Mouse (Mus musculus) neural tube, embryonic 13.5 days (tissue): ENCODE measurements around the gene Cldn10. TPM values are rescaled to one million over a fixed set of nuclear protein-coding genes. Genes with fewer than 3 reads are reported as not detected.

Experiments
- ATAC-seq: fragments of 200-750 bp; cut with Nextera tagmentation; 2 replicates; pipeline ENCODE4 v1.8.0; 2017; ENCODE audit warnings: low read depth, mild to moderate bottlenecking, moderate TSS enrichment, moderate library complexity
- H3K27ac ChIP-seq: fragments of 300-500 bp; sonication (generic); replicated peaks from 2 replicates; pipeline ENCODE4 v1.5.1; 2015; ENCODE audit warnings: moderate library complexity, mild to moderate bottlenecking, inconsistent platforms
- H3K27me3 ChIP-seq: fragments of 300-500 bp; sonication (generic); 2 replicates; pipeline ENCODE4 v1.6.1; 2015; ENCODE audit warnings: mild to moderate bottlenecking, inconsistent platforms
- H3K36me3 ChIP-seq: fragments of 300-500 bp; sonication (generic); 2 replicates; pipeline ENCODE4 v1.6.1; 2015; ENCODE audit warnings: mild to moderate bottlenecking, inconsistent platforms
- H3K4me1 ChIP-seq: fragments of 300-500 bp; sonication (generic); replicated peaks from 2 replicates; pipeline ENCODE4 v1.6.1; 2015; ENCODE audit warnings: inconsistent platforms
- H3K4me2 ChIP-seq: fragments of 300-500 bp; sonication (generic); 2 replicates; pipeline ENCODE4 v1.6.1; 2015; ENCODE audit warnings: inconsistent platforms, mild to moderate bottlenecking, moderate library complexity
- H3K4me3 ChIP-seq: fragments of 300-500 bp; sonication (generic); 2 replicates; pipeline ENCODE4 v1.5.1; 2015; ENCODE audit warnings: mild to moderate bottlenecking, inconsistent platforms
- H3K9ac ChIP-seq: fragments of 300-500 bp; sonication (generic); 2 replicates; pipeline ENCODE4 v1.6.1; 2015; ENCODE audit warnings: moderate library complexity, mild to moderate bottlenecking, inconsistent platforms
- H3K9me3 ChIP-seq: fragments of 300-500 bp; sonication (generic); 2 replicates; pipeline ENCODE4 v1.6.1; 2016; ENCODE audit warnings: inconsistent platforms
- WGBS: fragments of 180-500 bp; shearing (Covaris S2); methylation state at CpG from one replicate; pipeline ENCODE4 v1.1.7; 2015; 5-methylcytosine and 5-hydroxymethylcytosine counted together
- polyA plus RNA-seq: library from polyadenylated mRNA; unstranded; fragments of >200 nt; fragmentation: Nextera tagmentation; extraction: Ambion mirVana; gene quantifications from 2 replicates; pipeline ENCODE4 v1.2.1, GENCODE M21; 2015

Cldn10 gene
- polyA plus RNA-seq, 1 experiment from 2014 or later = 0.38 TPM

- no peak overlapping the region for H3K27ac ChIP-seq
- no peak overlapping the region for H3K9ac ChIP-seq
- peaks cover 16% of the 10 kb centered on the region for H3K4me1 ChIP-seq
- H3K4me3 ChIP-seq = no peak overlapping the region
- 58% methylated on average over 6 of the region's 6 CpGs for WGBS
- no peaks in the 10 kb centered on the region for H3K36me3 ChIP-seq
- no peak overlapping the region for H3K4me2 ChIP-seq
- H3K9me3 ChIP-seq = no peaks in the 10 kb centered on the region
- peaks cover 38% of the 10 kb centered on the region for H3K27me3 ChIP-seq
- ATAC-seq = no peak
Observed at GRCm38 (mm10) chr14:118851496-118852107, 63.9 kb downstream of the Cldn10 start.

- peak overlapping the region; percentile 49 for H3K4me3 ChIP-seq
- H3K4me1 ChIP-seq = peaks cover 20% of the 10 kb centered on the region
- no peaks in the 10 kb centered on the region for H3K36me3 ChIP-seq
- H3K27me3 ChIP-seq = peaks cover 48% of the 10 kb centered on the region
- H3K4me2 ChIP-seq = peak overlapping the region; percentile 95
- H3K9ac ChIP-seq = peak overlapping the region; percentile 68
- no peak overlapping the region for H3K27ac ChIP-seq
- WGBS = 1% methylated on average over 48 of the region's 48 CpGs
- no peaks in the 10 kb centered on the region for H3K9me3 ChIP-seq
- ATAC-seq = peak; percentile 84
Observed at GRCm38 (mm10) chr14:118854371-118855114, 66.8 kb downstream of the Cldn10 start.

GRCm38 (mm10) chr14:118855141-118855800, 67.6 kb downstream of the Cldn10 start:
- H3K4me2 ChIP-seq = peak overlapping the region; percentile 95
- 1% methylated on average over 28 of the region's 28 CpGs for WGBS
- peak overlapping the region; percentile 68 for H3K9ac ChIP-seq
- H3K27me3 ChIP-seq = peaks cover 48% of the 10 kb centered on the region
- H3K36me3 ChIP-seq = no peaks in the 10 kb centered on the region
- peaks cover 21% of the 10 kb centered on the region for H3K4me1 ChIP-seq
- peak; percentile 56; the same call in 1 of the 2 replicates for ATAC-seq
- H3K4me3 ChIP-seq = peak overlapping the region; percentile 49
- H3K27ac ChIP-seq = no peak overlapping the region
- no peaks in the 10 kb centered on the region for H3K9me3 ChIP-seq

- Histone ChIP-seq H3K27me3 (peaks cover 48% of the 10 kb centered on the region), H3K9me3 (no peaks in the 10 kb centered on the region), H3K36me3 (no peaks in the 10 kb centered on the region), H3K4me3 (no peak overlapping the region), H3K4me2 (no peak overlapping the region), H3K27ac (no peak overlapping the region), H3K4me1 (peaks cover 28% of the 10 kb centered on the region), H3K9ac (no peak overlapping the region)
- no peak for ATAC-seq
- 88% methylated on average over 6 of the region's 6 CpGs for WGBS
Observed at GRCm38 (mm10) chr14:118856563-118856962, 68.9 kb downstream of the Cldn10 start.

GRCm38 (mm10) chr14:118858318-118858717, 70.6 kb downstream of the Cldn10 start:
- ATAC-seq = no peak
- H3K27me3 ChIP-seq = peaks cover 40% of the 10 kb centered on the region
- H3K4me1 ChIP-seq = peaks cover 28% of the 10 kb centered on the region
- H3K9ac ChIP-seq = no peak overlapping the region
- H3K27ac ChIP-seq = no peak overlapping the region
- no peak overlapping the region for H3K4me2 ChIP-seq
- H3K4me3 ChIP-seq = no peak overlapping the region
- H3K9me3 ChIP-seq = no peaks in the 10 kb centered on the region
- no peaks in the 10 kb centered on the region for H3K36me3 ChIP-seq
- WGBS = 37% methylated on average over 6 of the region's 6 CpGs

- 60% methylated on average over 7 of the region's 7 CpGs for WGBS
- Histone ChIP-seq H3K9ac (no peak overlapping the region), H3K27ac (no peak overlapping the region), H3K4me1 (peaks cover 13% of the 10 kb centered on the region; the same call in 1 of the 2 replicates), H3K4me2 (no peak overlapping the region), H3K9me3 (no peaks in the 10 kb centered on the region), H3K27me3 (peaks cover 4% of the 10 kb centered on the region), H3K4me3 (no peak overlapping the region), H3K36me3 (no peaks in the 10 kb centered on the region)
- no peak for ATAC-seq
Observed at GRCm38 (mm10) chr14:118862253-118862652, 74.5 kb downstream of the Cldn10 start.

- Histone ChIP-seq H3K4me3 (no peak overlapping the region), H3K4me1 (peaks cover 8% of the 10 kb centered on the region; the same call in 1 of the 2 replicates), H3K27ac (no peak overlapping the region), H3K36me3 (no peaks in the 10 kb centered on the region), H3K9ac (no peak overlapping the region), H3K4me2 (no peak overlapping the region), H3K9me3 (no peaks in the 10 kb centered on the region), H3K27me3 (no peaks in the 10 kb centered on the region)
- WGBS = 68% methylated on average over 4 of the region's 4 CpGs
- no peak for ATAC-seq
Observed at GRCm38 (mm10) chr14:118864905-118865304, 77.2 kb downstream of the Cldn10 start.

- WGBS = 88% methylated on average over 10 of the region's 10 CpGs
- Histone ChIP-seq H3K9ac (no peak overlapping the region), H3K4me3 (no peak overlapping the region)
Observed at GRCm38 (mm10) chr14:118866014-118866811, 78.5 kb downstream of the Cldn10 start.

GRCm38 (mm10) chr14:118867366-118867765, 79.7 kb downstream of the Cldn10 start:
- Histone ChIP-seq H3K27ac (no peak overlapping the region), H3K4me3 (no peak overlapping the region), H3K4me1 (no peaks in the 10 kb centered on the region), H3K9ac (no peak overlapping the region), H3K4me2 (no peak overlapping the region), H3K36me3 (peaks cover 7% of the 10 kb centered on the region; the same call in 1 of the 2 replicates), H3K9me3 (no peaks in the 10 kb centered on the region), H3K27me3 (no peaks in the 10 kb centered on the region)
- no peak for ATAC-seq
- 62% methylated on average over 6 of the region's 6 CpGs for WGBS

More at GRCm38 (mm10) chr14:118866014-118866811, 78.5 kb downstream of the Cldn10 start:
- H3K36me3 ChIP-seq = peaks cover 5% of the 10 kb centered on the region; the same call in 1 of the 2 replicates
- H3K27me3 ChIP-seq = no peaks in the 10 kb centered on the region
- no peak overlapping the region for H3K27ac ChIP-seq
- H3K9me3 ChIP-seq = no peaks in the 10 kb centered on the region
- no peaks in the 10 kb centered on the region for H3K4me1 ChIP-seq
- ATAC-seq = no peak
- H3K4me2 ChIP-seq = no peak overlapping the region

- Histone ChIP-seq H3K4me3 (no peak overlapping the region), H3K9ac (no peak overlapping the region), H3K27ac (no peak overlapping the region), H3K27me3 (no peaks in the 10 kb centered on the region), H3K9me3 (no peaks in the 10 kb centered on the region), H3K4me1 (no peaks in the 10 kb centered on the region), H3K4me2 (no peak overlapping the region), H3K36me3 (peaks cover 7% of the 10 kb centered on the region; the same call in 1 of the 2 replicates)
- WGBS = 78% methylated on average over 13 of the region's 13 CpGs
- no peak; the same call in 1 of the 2 replicates for ATAC-seq
Observed at GRCm38 (mm10) chr14:118868102-118868724, 80.5 kb downstream of the Cldn10 start.

GRCm38 (mm10) chr14:118869712-118870111, 82.0 kb downstream of the Cldn10 start:
- H3K9ac ChIP-seq = no peak overlapping the region
- 94% methylated on average over 6 of the region's 6 CpGs for whole genome bisulfite sequencing
- ATAC-seq = no peak
- peaks cover 20% of the 10 kb centered on the region for H3K36me3 ChIP-seq
- no peak overlapping the region for H3K27ac ChIP-seq
- H3K4me3 ChIP-seq = no peak overlapping the region
- H3K4me1 ChIP-seq = no peaks in the 10 kb centered on the region
- H3K27me3 ChIP-seq = no peaks in the 10 kb centered on the region
- no peaks in the 10 kb centered on the region for H3K9me3 ChIP-seq
- no peak overlapping the region for H3K4me2 ChIP-seq
